Mouse (Mus musculus): ENCODE measurements at regions not wholly inside any gene's neighbourhood (a gene's known extent, or its start where the extent isn't known, plus 50 kb on each side); places are given as distances from the start of the nearest gene placed in this dataset.

DNA sequence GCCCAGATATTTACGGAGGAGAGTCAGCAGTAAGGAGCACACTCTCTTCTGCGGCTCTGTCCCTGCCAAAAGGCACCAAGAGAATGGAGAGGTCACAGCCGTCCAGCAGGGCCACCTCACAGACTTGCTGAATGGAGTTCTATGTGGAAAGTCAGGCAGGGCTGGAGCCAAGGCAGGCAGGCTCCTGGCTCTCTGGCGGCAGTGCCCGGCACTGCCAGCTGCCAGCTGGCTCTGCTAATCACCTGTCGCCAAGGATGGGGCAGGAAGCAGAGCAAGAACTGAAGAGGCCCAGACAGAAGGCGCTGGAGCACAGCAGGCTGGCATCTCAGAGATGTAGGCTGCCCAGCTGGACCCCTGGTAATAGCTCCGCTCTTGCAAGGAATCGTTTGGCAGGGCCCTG lies 245.2 kb upstream of the Prok2 start:
- TF ChIP-seq CHD2 (IDR thresholded peaks at IDR 0.05; ENCODE audit: low read depth, low read length) (no peak), HCFC1 (IDR thresholded peaks at IDR 0.05; ENCODE audit: borderline replicate concordance, insufficient read depth, low read length) (no peak), ZNF384 (IDR thresholded peaks at IDR 0.05; ENCODE audit: low read depth, low read length) (no peak), ZC3H11A (IDR thresholded peaks at IDR 0.05; ENCODE audit: borderline replicate concordance, low read depth, low read length) (no peak), MAFK (IDR thresholded peaks at IDR 0.05; ENCODE audit: insufficient read depth, low read depth, low read length) (no peak)
- in situ Hi-C loops (cut with MboI; ENCODE audit: low sequenced_read_pairs in 2 of 2, unreplicated experiment in 2 of 2) = no loop called here
- Histone ChIP-seq H3K4me3 (ENCODE audit: insufficient read depth in 1 of 2, low read depth in 1 of 2, low read length in 2 of 2, poor library complexity in 1 of 2, severe bottlenecking in 1 of 2) (peak overlapping the region; percentile 2 to 50; a peak in 3 of 4 replicates), H3K36me3 (ENCODE audit: control insufficient read depth, insufficient read depth, low read length, poor library complexity, severe bottlenecking) (no peaks in the 10 kb centered on the region), H3K9ac (ENCODE audit: insufficient read depth, low read depth, low read length, poor library complexity, severe bottlenecking) (no peak overlapping the region), H3K4me1 (ENCODE audit: control insufficient read depth in 2 of 2, insufficient read depth in 2 of 2, low read length in 2 of 2, poor library complexity in 1 of 2) (no peaks in the 10 kb centered on the region), H3K27ac (ENCODE audit: insufficient read depth, low read depth, low read length, poor library complexity, severe bottlenecking) (no peak overlapping the region), H3K9me3 (ENCODE audit: control insufficient read depth, insufficient read depth, low read depth, low read length) (no peaks in the 10 kb centered on the region)
- no peak for DNase-seq (ENCODE audit: low read depth, low spot score)

DNA sequence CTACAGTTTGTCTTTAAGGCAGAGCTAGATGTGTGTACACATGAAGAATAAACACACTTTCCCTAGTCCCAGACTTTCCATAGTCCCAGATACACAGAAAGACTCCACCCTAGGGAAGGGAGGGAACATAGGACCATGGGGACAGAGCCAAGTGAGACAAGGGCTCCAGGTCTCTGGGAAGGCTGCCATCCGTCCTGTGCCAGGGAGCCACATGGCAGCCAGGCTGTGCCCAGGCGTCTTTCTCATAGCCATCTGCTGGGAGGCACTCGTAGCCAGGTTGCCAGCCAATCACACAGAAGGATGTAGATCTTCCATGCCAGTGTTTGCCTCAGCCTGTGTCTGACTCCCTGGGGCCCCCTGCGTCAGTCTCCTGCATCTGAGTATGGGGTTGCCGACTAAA lies 242.7 kb upstream of the Prok2 start:
- Histone ChIP-seq H3K27ac (ENCODE audit: insufficient read depth, low read depth, low read length, poor library complexity, severe bottlenecking) (no peak overlapping the region), H3K9me3 (ENCODE audit: control insufficient read depth, insufficient read depth, low read depth, low read length) (no peaks in the 10 kb centered on the region), H3K9ac (ENCODE audit: insufficient read depth, low read depth, low read length, poor library complexity, severe bottlenecking) (no peak overlapping the region), H3K4me1 (ENCODE audit: control insufficient read depth in 2 of 2, insufficient read depth in 2 of 2, low read length in 2 of 2, poor library complexity in 1 of 2) (no peaks in the 10 kb centered on the region), H3K36me3 (ENCODE audit: control insufficient read depth, insufficient read depth, low read length, poor library complexity, severe bottlenecking) (no peaks in the 10 kb centered on the region), H3K4me3 (ENCODE audit: insufficient read depth in 1 of 2, low read depth in 1 of 2, low read length in 2 of 2, poor library complexity in 1 of 2, severe bottlenecking in 1 of 2) (no peak overlapping the region)
- DNase-seq (ENCODE audit: low read depth, low spot score) = no peak
- in situ Hi-C loops (cut with MboI; ENCODE audit: low sequenced_read_pairs in 2 of 2, unreplicated experiment in 2 of 2) = no loop called here
- no peak for TF ChIP-seq HCFC1 (IDR thresholded peaks at IDR 0.05; ENCODE audit: borderline replicate concordance, insufficient read depth, low read length)
- no peak for TF ChIP-seq CHD2 (IDR thresholded peaks at IDR 0.05; ENCODE audit: low read depth, low read length)

DNA sequence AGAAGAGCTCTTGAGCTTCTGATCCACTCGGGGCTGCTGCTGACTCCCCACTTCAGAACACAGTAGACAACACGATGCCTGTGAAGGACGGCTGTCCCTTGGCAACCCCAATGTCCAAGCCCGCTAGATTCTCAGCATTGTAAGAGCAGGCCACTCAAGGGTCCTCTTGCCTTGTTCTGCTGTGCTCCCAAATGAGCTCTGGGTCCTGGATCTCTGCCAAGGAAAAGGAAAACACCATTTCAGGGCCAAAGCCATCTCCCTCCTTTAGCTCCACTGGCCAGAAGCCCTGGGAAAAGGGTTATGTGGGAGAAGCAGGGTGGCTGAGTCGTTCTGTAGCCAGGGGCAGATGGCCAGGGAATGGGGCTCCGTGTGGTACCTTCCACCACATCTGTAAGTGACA lies 241.3 kb upstream of the Prok2 start:
- DNase-seq (ENCODE audit: low read depth, low spot score) = no peak
- Histone ChIP-seq H3K9ac (ENCODE audit: insufficient read depth, low read depth, low read length, poor library complexity, severe bottlenecking) (no peak overlapping the region), H3K27ac (ENCODE audit: insufficient read depth, low read depth, low read length, poor library complexity, severe bottlenecking) (no peak overlapping the region), H3K4me3 (ENCODE audit: insufficient read depth in 1 of 2, low read depth in 1 of 2, low read length in 2 of 2, poor library complexity in 1 of 2, severe bottlenecking in 1 of 2) (no peak overlapping the region), H3K9me3 (ENCODE audit: control insufficient read depth, insufficient read depth, low read depth, low read length) (no peaks in the 10 kb centered on the region), H3K36me3 (ENCODE audit: control insufficient read depth, insufficient read depth, low read length, poor library complexity, severe bottlenecking) (no peaks in the 10 kb centered on the region), H3K4me1 (ENCODE audit: control insufficient read depth in 2 of 2, insufficient read depth in 2 of 2, low read length in 2 of 2, poor library complexity in 1 of 2) (no peaks in the 10 kb centered on the region)
- in situ Hi-C loops (cut with MboI; ENCODE audit: low sequenced_read_pairs in 2 of 2, unreplicated experiment in 2 of 2) = no loop called here
- no peak for TF ChIP-seq ZNF384 (IDR thresholded peaks at IDR 0.05; ENCODE audit: low read depth, low read length)
- TF ChIP-seq CHD2 (IDR thresholded peaks at IDR 0.05; ENCODE audit: low read depth, low read length) = no peak
- no peak for TF ChIP-seq MAFK (IDR thresholded peaks at IDR 0.05; ENCODE audit: insufficient read depth, low read depth, low read length)
- TF ChIP-seq ZC3H11A (IDR thresholded peaks at IDR 0.05; ENCODE audit: borderline replicate concordance, low read depth, low read length) = no peak
- no peak for TF ChIP-seq HCFC1 (IDR thresholded peaks at IDR 0.05; ENCODE audit: borderline replicate concordance, insufficient read depth, low read length)

DNA sequence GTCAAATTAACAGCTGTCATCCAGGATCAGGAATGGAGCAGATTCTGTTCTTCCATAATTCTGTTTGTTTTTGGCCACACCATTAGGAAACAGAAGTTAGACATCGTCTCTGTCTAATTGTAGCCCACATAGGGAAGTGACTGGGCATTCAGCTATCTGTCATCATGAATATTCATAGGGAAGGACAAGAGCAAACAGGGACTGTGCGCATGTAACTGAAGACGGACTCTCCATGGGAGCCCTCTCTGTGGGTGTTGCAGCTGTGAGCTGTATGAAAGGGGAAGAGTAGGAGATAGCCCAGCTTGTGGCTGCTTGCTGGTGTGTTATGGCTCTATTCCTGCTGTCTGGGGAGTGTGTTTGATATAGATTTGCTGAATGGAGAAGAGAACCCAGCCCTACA lies 238.3 kb upstream of the Prok2 start:
- Histone ChIP-seq H3K4me3 (ENCODE audit: insufficient read depth in 1 of 2, low read depth in 1 of 2, low read length in 2 of 2, poor library complexity in 1 of 2, severe bottlenecking in 1 of 2) (no peak overlapping the region), H3K9ac (ENCODE audit: insufficient read depth, low read depth, low read length, poor library complexity, severe bottlenecking) (no peak overlapping the region), H3K4me1 (ENCODE audit: control insufficient read depth in 2 of 2, insufficient read depth in 2 of 2, low read length in 2 of 2, poor library complexity in 1 of 2) (no peaks in the 10 kb centered on the region), H3K27ac (ENCODE audit: insufficient read depth, low read depth, low read length, poor library complexity, severe bottlenecking) (no peak overlapping the region), H3K36me3 (ENCODE audit: control insufficient read depth, insufficient read depth, low read length, poor library complexity, severe bottlenecking) (no peaks in the 10 kb centered on the region), H3K9me3 (ENCODE audit: control insufficient read depth, insufficient read depth, low read depth, low read length) (no peaks in the 10 kb centered on the region)
- in situ Hi-C loops (cut with MboI; ENCODE audit: low sequenced_read_pairs in 2 of 2, unreplicated experiment in 2 of 2) = no loop called here
- no peak for DNase-seq (ENCODE audit: low read depth, low spot score)
- TF ChIP-seq ZC3H11A (IDR thresholded peaks at IDR 0.05; ENCODE audit: borderline replicate concordance, low read depth, low read length) (no peak), ZNF384 (IDR thresholded peaks at IDR 0.05; ENCODE audit: low read depth, low read length) (no peak), HCFC1 (IDR thresholded peaks at IDR 0.05; ENCODE audit: borderline replicate concordance, insufficient read depth, low read length) (no peak)

DNA sequence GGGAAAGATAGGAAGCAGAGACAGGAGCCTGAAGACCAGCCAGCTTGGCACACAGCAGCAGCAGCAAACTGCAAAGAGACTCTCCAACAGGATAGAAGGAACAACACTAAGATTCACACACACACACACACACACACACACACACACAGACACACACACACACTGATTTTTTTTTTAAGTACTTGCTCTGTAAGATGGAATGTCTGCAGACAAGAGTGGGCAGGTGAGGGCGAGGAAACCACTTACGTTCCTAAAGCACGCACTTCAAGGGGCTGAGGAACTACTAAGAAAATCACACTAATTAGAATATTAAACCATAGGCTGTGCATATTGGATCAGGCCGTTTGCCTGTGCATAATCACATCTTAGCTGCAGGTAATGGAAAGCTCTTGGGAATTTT lies 237.8 kb upstream of the Prok2 start:
- Histone ChIP-seq H3K4me3 (ENCODE audit: insufficient read depth in 1 of 2, low read depth in 1 of 2, low read length in 2 of 2, poor library complexity in 1 of 2, severe bottlenecking in 1 of 2) (no peak overlapping the region), H3K9me3 (ENCODE audit: control insufficient read depth, insufficient read depth, low read depth, low read length) (no peaks in the 10 kb centered on the region), H3K4me1 (ENCODE audit: control insufficient read depth in 2 of 2, insufficient read depth in 2 of 2, low read length in 2 of 2, poor library complexity in 1 of 2) (no peaks in the 10 kb centered on the region), H3K27ac (ENCODE audit: insufficient read depth, low read depth, low read length, poor library complexity, severe bottlenecking) (no peak overlapping the region), H3K36me3 (ENCODE audit: control insufficient read depth, insufficient read depth, low read length, poor library complexity, severe bottlenecking) (no peaks in the 10 kb centered on the region), H3K9ac (ENCODE audit: insufficient read depth, low read depth, low read length, poor library complexity, severe bottlenecking) (no peak overlapping the region)
- no peak for TF ChIP-seq MAFK (IDR thresholded peaks at IDR 0.05; ENCODE audit: insufficient read depth, low read depth, low read length)
- no peak for TF ChIP-seq HCFC1 (IDR thresholded peaks at IDR 0.05; ENCODE audit: borderline replicate concordance, insufficient read depth, low read length)
- no peak for TF ChIP-seq ZNF384 (IDR thresholded peaks at IDR 0.05; ENCODE audit: low read depth, low read length)
- no peak for TF ChIP-seq CHD2 (IDR thresholded peaks at IDR 0.05; ENCODE audit: low read depth, low read length)
- no peak for TF ChIP-seq ZC3H11A (IDR thresholded peaks at IDR 0.05; ENCODE audit: borderline replicate concordance, low read depth, low read length)
- DNase-seq (ENCODE audit: low read depth, low spot score) = no peak
- in situ Hi-C loops (cut with MboI; ENCODE audit: low sequenced_read_pairs in 2 of 2, unreplicated experiment in 2 of 2) = no loop called here
